8 mouse cellular contexts compared by ENCODE assay signal in genomic region chr17:56474831-56475581, GRCm38 (mm10). TPM values are rescaled to one million over a fixed set of nuclear protein-coding genes. Genes with fewer than 3 reads are reported as not detected.
DNase-seq lines count a peak whose midpoint lies in the region; ATAC-seq and TF ChIP-seq lines count a peak whose summit lies in the region.

No protein-coding gene starts in this region.

- peak; percentile 56 to 73 for DNase-seq in left cerebral cortex, adult 18-20 months (ENCODE audit: low spot score in 2 of 2)
- DNase-seq in left cerebral cortex, adult 11 months (ENCODE audit: low spot score), result no peak
- DNase-seq in cerebellum, postnatal 10 days, result peak; percentile 90 to 93
- DNase-seq in left cerebral cortex, postnatal 4 days, result peak; percentile 92
- DNase-seq in ovary, postnatal 36 days (ENCODE audit: low spot score), result no peak
- no peak for DNase-seq in kidney, adult 8-10 months

- peak overlapping the region; percentile 61 for H3ac ChIP-seq in myocyte (ENCODE audit: control insufficient read depth, insufficient read length)

- H3K4me2 ChIP-seq in heart, embryonic 15.5 days, result peak overlapping the region; percentile 99
- peak overlapping the region; percentile 81 for H3K4me2 ChIP-seq in myocyte (ENCODE audit: low read depth)

- intact Hi-C loops in left cerebral cortex, postnatal 4 days (cut with DNase I), result no loop called here

- peak overlapping the region; percentile 86 for H3K9ac ChIP-seq in heart, embryonic 15.5 days

- no peak for TF ChIP-seq POLR2A in myocyte (IDR thresholded peaks at IDR 0.05; ENCODE audit: insufficient read length, low read depth)

- WGBS in heart, embryonic 15.5 days, result 2% methylated on average over 24 of the region's 24 CpGs

- peaks cover 49% of the 10 kb centered on the region for H3K79me2 ChIP-seq in myocyte (ENCODE audit: control insufficient read depth, insufficient read depth)

- H3K27ac ChIP-seq in heart, embryonic 15.5 days, result no peak overlapping the region

- ATAC-seq in heart, embryonic 15.5 days (replicated peaks; ENCODE audit: insufficient number of reproducible peaks, insufficient read depth, low FRiP score, low read depth), result no peak

- no peaks in the 10 kb centered on the region for H3K36me3 ChIP-seq in heart, embryonic 15.5 days
- no peaks in the 10 kb centered on the region for H3K36me3 ChIP-seq in myocyte (ENCODE audit: control insufficient read depth, insufficient read depth)

- H3K4me1 ChIP-seq in heart, embryonic 15.5 days (replicated peaks), result peaks cover 65% of the 10 kb centered on the region

- peaks cover 59% of the 10 kb centered on the region for H3K27me3 ChIP-seq in heart, embryonic 15.5 days
- no peaks in the 10 kb centered on the region for H3K27me3 ChIP-seq in myocyte (ENCODE audit: control insufficient read depth, insufficient read depth, insufficient read length)

- peak overlapping the region; percentile 86 for H3K4me3 ChIP-seq in heart, embryonic 15.5 days
- H3K4me3 ChIP-seq in myocyte, result peak overlapping the region; percentile 89

- H3K9me3 ChIP-seq in heart, embryonic 15.5 days (replicated peaks), result 0 out of 2 replicates have a peak, but pooled peaks cover 5% of the 10 kb centered on the region

TF ChIP-seq in myocyte, 11 proteins besides CTCF, POLR2A, EP300 and RAD21:
- TF ChIP-seq USF1 (IDR thresholded peaks at IDR 0.05; ENCODE audit: low read depth), result no peak
- TF ChIP-seq MYOD1 (IDR thresholded peaks at IDR 0.05; ENCODE audit: control insufficient read depth in 1 of 3, insufficient read length in 2 of 3, low read depth in 2 of 3), result peak in 1 of 3 experiments; percentile 52
- TF ChIP-seq MYOG (IDR thresholded peaks at IDR 0.05; ENCODE audit: control insufficient read depth in 1 of 3, insufficient read depth in 1 of 3, insufficient read length in 2 of 3, low read depth in 2 of 3), result peak in 2 of 3 experiments; percentile 19 to 66

RNA-seq across cellular contexts. Expression of gene Ptprs, which starts 1.3 kb away (rescaled TPM):
- 100 to 1,000 TPM; 588 to 594 TPM for total RNA-seq in left cerebral cortex, adult 18-20 months (2021)
- 37.6 and 62.0 TPM in 2 replicates for polyA plus RNA-seq in heart, embryonic 15.5 days (2015; fragmentation: Nextera tagmentation; extraction: Ambion mirVana)
- 100 to 1,000 TPM; 821 to 872 TPM for total RNA-seq in left cerebral cortex, postnatal 4 days (2021)
- 116 TPM for polyA plus RNA-seq in myocyte (2012; fragmentation: generic; extraction: Trizol)

RNA-seq across cellular contexts. Expression of gene Znrf4, which starts 37.2 kb away (rescaled TPM):
- not detected for total RNA-seq in left cerebral cortex, adult 18-20 months (2021)
- not detected in 2 replicates for polyA plus RNA-seq in heart, embryonic 15.5 days (2015; fragmentation: Nextera tagmentation; extraction: Ambion mirVana)
- not detected for total RNA-seq in left cerebral cortex, postnatal 4 days (2021)
- not detected for polyA plus RNA-seq in myocyte (2012; fragmentation: generic; extraction: Trizol)

Comparison
In these comparisons a context has a peak if more than half of its experiments do, and no peak if none do; other contexts are left out.
1. DNase-seq: peak in left cerebral cortex, adult 18-20 months (2 of 2), cerebellum, postnatal 10 days (2 of 2) and left cerebral cortex, postnatal 4 days (single experiment); none in left cerebral cortex, adult 11 months (single experiment), ovary, postnatal 36 days (single experiment) and kidney, adult 8-10 months (0 of 2).